7 mouse cellular contexts compared by ENCODE assay signal in genomic region chr3:107917783-107918408, GRCm38 (mm10). TPM values are rescaled to one million over a fixed set of nuclear protein-coding genes. Genes with fewer than 3 reads are reported as not detected.
DNase-seq lines count a peak whose midpoint lies in the region; ATAC-seq and TF ChIP-seq lines count a peak whose summit lies in the region.

No protein-coding gene starts in this region.

- no peaks in the 10 kb centered on the region for H3K9me3 ChIP-seq in forebrain, embryonic 12.5 days
- H3K9me3 ChIP-seq in intestine, embryonic 16.5 days (ENCODE audit: control insufficient read depth, low read length), result no peaks in the 10 kb centered on the region; the same call in 1 of the 2 replicates
- H3K9me3 ChIP-seq in limb, embryonic 14.5 days (ENCODE audit: control insufficient read depth, low read length), result no peaks in the 10 kb centered on the region
- no peaks in the 10 kb centered on the region for H3K9me3 ChIP-seq in neural tube, embryonic 14.5 days (ENCODE audit: control insufficient read depth, low read length)

- no peak overlapping the region for H3K9ac ChIP-seq in forebrain, embryonic 12.5 days
- no peak overlapping the region for H3K9ac ChIP-seq in intestine, embryonic 16.5 days (ENCODE audit: low read depth, low read length)
- no peak overlapping the region for H3K9ac ChIP-seq in limb, embryonic 14.5 days (ENCODE audit: low read depth, low read length, severe bottlenecking)
- H3K9ac ChIP-seq in neural tube, embryonic 14.5 days (replicated peaks; ENCODE audit: low read depth, low read length), result no peak overlapping the region

- no peaks in the 10 kb centered on the region for H3K36me3 ChIP-seq in forebrain, embryonic 12.5 days (replicated peaks)
- no peaks in the 10 kb centered on the region for H3K36me3 ChIP-seq in intestine, embryonic 16.5 days (ENCODE audit: control insufficient read depth, insufficient read depth, low read length)
- H3K36me3 ChIP-seq in limb, embryonic 14.5 days (ENCODE audit: control insufficient read depth, insufficient read depth, low read length), result no peaks in the 10 kb centered on the region
- H3K36me3 ChIP-seq in neural tube, embryonic 14.5 days (ENCODE audit: control insufficient read depth, insufficient read depth, low read length), result no peaks in the 10 kb centered on the region

- no peaks in the 10 kb centered on the region for H3K27me3 ChIP-seq in forebrain, embryonic 12.5 days
- no peaks in the 10 kb centered on the region for H3K27me3 ChIP-seq in intestine, embryonic 16.5 days (replicated peaks; ENCODE audit: control insufficient read depth, insufficient read depth, low read length)
- H3K27me3 ChIP-seq in limb, embryonic 14.5 days (ENCODE audit: control insufficient read depth, insufficient read depth, low read length), result no peaks in the 10 kb centered on the region
- H3K27me3 ChIP-seq in neural tube, embryonic 14.5 days (ENCODE audit: control insufficient read depth, insufficient read depth, low read length), result no peaks in the 10 kb centered on the region

- H3K27ac ChIP-seq in forebrain, embryonic 12.5 days, result no peak overlapping the region
- H3K27ac ChIP-seq in intestine, embryonic 16.5 days (ENCODE audit: low read length), result no peak overlapping the region
- H3K27ac ChIP-seq in limb, embryonic 14.5 days (replicated peaks; ENCODE audit: low read depth, low read length), result no peak overlapping the region
- no peak overlapping the region for H3K27ac ChIP-seq in neural tube, embryonic 14.5 days (ENCODE audit: low read depth, low read length)

- 57% methylated on average over 7 of the region's 7 CpGs for WGBS in forebrain, embryonic 12.5 days
- 56% methylated on average over 7 of the region's 7 CpGs for WGBS in intestine, embryonic 16.5 days
- WGBS in limb, embryonic 14.5 days, result 56% methylated on average over 7 of the region's 7 CpGs
- WGBS in neural tube, embryonic 14.5 days, result 62% methylated on average over 7 of the region's 7 CpGs

- ATAC-seq in forebrain, embryonic 12.5 days (ENCODE audit: low FRiP score), result peak; percentile 61
- peak; percentile 25 for ATAC-seq in intestine, embryonic 16.5 days
- ATAC-seq in limb, embryonic 14.5 days (ENCODE audit: low FRiP score, low read depth), result 0 out of 2 replicates have a peak, but pooled peaks have one; percentile 47
- ATAC-seq in neural tube, embryonic 14.5 days (ENCODE audit: low read depth), result peak; percentile 61; the same call in 1 of the 2 replicates

- H3K4me3 ChIP-seq in forebrain, embryonic 12.5 days (replicated peaks), result no peak overlapping the region
- no peak overlapping the region for H3K4me3 ChIP-seq in intestine, embryonic 16.5 days (ENCODE audit: low read length)
- no peak overlapping the region for H3K4me3 ChIP-seq in limb, embryonic 14.5 days (replicated peaks; ENCODE audit: low read length)
- H3K4me3 ChIP-seq in neural tube, embryonic 14.5 days (ENCODE audit: low read depth, low read length), result no peak overlapping the region

- TF ChIP-seq POLR2A in limb, embryonic 14.5 days (IDR thresholded peaks at IDR 0.05; ENCODE audit: borderline replicate concordance, extremely low read depth, insufficient read depth, insufficient read length), result no peak

- DNase-seq in 3T3-L1 (ENCODE audit: low read depth, low spot score) (peak; percentile 86), 416B (ENCODE audit: low read depth) (peak; percentile 69)
- DNase-seq in c-Kit-positive CD71-negative TER-119-negative erythroid progenitor cells, embryonic 14.5 days (ENCODE audit: low read depth), result peak; percentile 65
- DNase-seq in limb, embryonic 14.5 days (ENCODE audit: low spot score), result peak; percentile 61

- no peaks in the 10 kb centered on the region for H3K4me1 ChIP-seq in forebrain, embryonic 12.5 days
- no peaks in the 10 kb centered on the region for H3K4me1 ChIP-seq in intestine, embryonic 16.5 days (ENCODE audit: control insufficient read depth, insufficient read depth, low read length)
- no peaks in the 10 kb centered on the region for H3K4me1 ChIP-seq in limb, embryonic 14.5 days (ENCODE audit: control insufficient read depth, insufficient read depth, low read length)
- no peaks in the 10 kb centered on the region for H3K4me1 ChIP-seq in neural tube, embryonic 14.5 days (ENCODE audit: control insufficient read depth, insufficient read depth, low read length)

- H3K4me2 ChIP-seq in forebrain, embryonic 12.5 days, result no peak overlapping the region
- H3K4me2 ChIP-seq in intestine, embryonic 16.5 days (ENCODE audit: low read depth, low read length), result no peak overlapping the region
- H3K4me2 ChIP-seq in limb, embryonic 14.5 days (replicated peaks; ENCODE audit: low read depth, low read length, severe bottlenecking), result no peak overlapping the region
- no peak overlapping the region for H3K4me2 ChIP-seq in neural tube, embryonic 14.5 days (ENCODE audit: low read depth, low read length)

RNA-seq across cellular contexts. Expression of gene Gstm7, which starts 13.7 kb away (rescaled TPM):
- 63.8 and 66.8 TPM in 2 replicates for polyA plus RNA-seq in forebrain, embryonic 12.5 days (2016; fragmentation: Nextera tagmentation; extraction: Ambion mirVana)
- polyA plus RNA-seq in intestine, embryonic 16.5 days (2015; fragmentation: Nextera tagmentation; extraction: Ambion mirVana), result 32.2 and 32.7 TPM in 2 replicates
- 17.5 and 19.2 TPM in 2 replicates for polyA plus RNA-seq in limb, embryonic 14.5 days (2012; rRNA removed)
- polyA plus RNA-seq in limb, embryonic 14.5 days (2014; fragmentation: Nextera tagmentation; extraction: Ambion mirVana), result 19.8 and 25.7 TPM in 2 replicates
- polyA plus RNA-seq in neural tube, embryonic 14.5 days (2014; fragmentation: Nextera tagmentation; extraction: Ambion mirVana), result 69.3 and 70.4 TPM in 2 replicates

RNA-seq across cellular contexts. Expression of gene Gstm5, which starts 22.3 kb away (rescaled TPM):
- polyA plus RNA-seq in forebrain, embryonic 12.5 days (2016; fragmentation: Nextera tagmentation; extraction: Ambion mirVana), result 225 and 230 TPM in 2 replicates
- polyA plus RNA-seq in intestine, embryonic 16.5 days (2015; fragmentation: Nextera tagmentation; extraction: Ambion mirVana), result 168 and 171 TPM in 2 replicates
- polyA plus RNA-seq in limb, embryonic 14.5 days (2012; rRNA removed), result 135 and 154 TPM in 2 replicates
- 214 and 228 TPM in 2 replicates for polyA plus RNA-seq in limb, embryonic 14.5 days (2014; fragmentation: Nextera tagmentation; extraction: Ambion mirVana)
- 261 and 263 TPM in 2 replicates for polyA plus RNA-seq in neural tube, embryonic 14.5 days (2014; fragmentation: Nextera tagmentation; extraction: Ambion mirVana)

RNA-seq across cellular contexts. Expression of gene Gstm6, which starts 25.7 kb away (rescaled TPM):
- 10.7 and 12.0 TPM in 2 replicates for polyA plus RNA-seq in forebrain, embryonic 12.5 days (2016; fragmentation: Nextera tagmentation; extraction: Ambion mirVana)
- polyA plus RNA-seq in intestine, embryonic 16.5 days (2015; fragmentation: Nextera tagmentation; extraction: Ambion mirVana), result 17.9 and 22.0 TPM in 2 replicates
- 7.3 and 7.6 TPM in 2 replicates for polyA plus RNA-seq in limb, embryonic 14.5 days (2012; rRNA removed)
- polyA plus RNA-seq in limb, embryonic 14.5 days (2014; fragmentation: Nextera tagmentation; extraction: Ambion mirVana), result 9.5 and 13.0 TPM in 2 replicates
- 7.4 and 13.2 TPM in 2 replicates for polyA plus RNA-seq in neural tube, embryonic 14.5 days (2014; fragmentation: Nextera tagmentation; extraction: Ambion mirVana)

RNA-seq across cellular contexts. Expression of gene Eps8l3, which starts 40.9 kb away (rescaled TPM):
- polyA plus RNA-seq in forebrain, embryonic 12.5 days (2016; fragmentation: Nextera tagmentation; extraction: Ambion mirVana), result not detected in 2 replicates
- polyA plus RNA-seq in intestine, embryonic 16.5 days (2015; fragmentation: Nextera tagmentation; extraction: Ambion mirVana), result 274 and 322 TPM in 2 replicates
- polyA plus RNA-seq in limb, embryonic 14.5 days (2012; rRNA removed), result 0.06 and 0.09 TPM in 2 replicates
- not detected in 2 replicates for polyA plus RNA-seq in limb, embryonic 14.5 days (2014; fragmentation: Nextera tagmentation; extraction: Ambion mirVana)
- polyA plus RNA-seq in neural tube, embryonic 14.5 days (2014; fragmentation: Nextera tagmentation; extraction: Ambion mirVana), result not detected in 2 replicates

RNA-seq across cellular contexts. Expression of gene Gstm3, which starts 51.2 kb away (rescaled TPM):
- polyA plus RNA-seq in forebrain, embryonic 12.5 days (2016; fragmentation: Nextera tagmentation; extraction: Ambion mirVana), result not detected in 2 replicates
- polyA plus RNA-seq in intestine, embryonic 16.5 days (2015; fragmentation: Nextera tagmentation; extraction: Ambion mirVana), result 160 and 183 TPM in 2 replicates
- not detected in 2 replicates for polyA plus RNA-seq in limb, embryonic 14.5 days (2012; rRNA removed)
- polyA plus RNA-seq in limb, embryonic 14.5 days (2014; fragmentation: Nextera tagmentation; extraction: Ambion mirVana), result not detected in 2 replicates
- not detected in 2 replicates for polyA plus RNA-seq in neural tube, embryonic 14.5 days (2014; fragmentation: Nextera tagmentation; extraction: Ambion mirVana)
